Mouse (Mus musculus) c-Kit-negative CD71-positive TER-119-positive erythroid progenitor cells, embryonic 14.5 days (primary cell): ENCODE measurements around the gene Ppp1r1b.
A peak's percentile ranks its signal among the peaks of the same experiment; 100 is the strongest.

Source experiments
- DNase-seq: peaks from one replicate; pipeline ENCODE4 v3.0.0-alpha.2; 2013; ENCODE audit warnings: low read depth, low spot score

Gene Ppp1r1b

GRCm38 (mm10) chr11:98347385-98348082 is 670 bp upstream of the Ppp1r1b start:
- no peak for DNase-seq

- no peak for DNase-seq
Observed at GRCm38 (mm10) chr11:98349308-98349707, 1.1 kb downstream of the Ppp1r1b start.

GRCm38 (mm10) chr11:98352272-98352990 is 4.2 kb downstream of the Ppp1r1b start:
- no peak for DNase-seq

GRCm38 (mm10) chr11:98353651-98354211 is 5.5 kb downstream of the Ppp1r1b start:
- DNase-seq: no peak

GRCm38 (mm10) chr11:98354445-98354844 is 6.2 kb downstream of the Ppp1r1b start:
- DNase-seq: no peak

GRCm38 (mm10) chr11:98355732-98356299 is 7.6 kb downstream of the Ppp1r1b start:
- peak; percentile 55 for DNase-seq

- DNase-seq: no peak
Observed at GRCm38 (mm10) chr11:98356625-98357394, 8.6 kb downstream of the Ppp1r1b start.

GRCm38 (mm10) chr11:98357396-98358160 is 9.4 kb downstream of the Ppp1r1b start:
- DNase-seq: no peak

GRCm38 (mm10) chr11:98358161-98359083 is 10.2 kb downstream of the Ppp1r1b start, which contains the start of gene Stard3:
TSS of gene Stard3 (plus strand) at chr11:98358368.
- peak; percentile 83 for DNase-seq

- DNase-seq: no peak
Observed at GRCm38 (mm10) chr11:98360866-98361521, 12.8 kb downstream of the Ppp1r1b start.

- no peak for DNase-seq
Observed at GRCm38 (mm10) chr11:98363817-98364216, 15.6 kb downstream of the Ppp1r1b start.

GRCm38 (mm10) chr11:98364410-98364809 is 16.2 kb downstream of the Ppp1r1b start:
- no peak for DNase-seq

GRCm38 (mm10) chr11:98366290-98366689 is 18.1 kb downstream of the Ppp1r1b start:
- no peak for DNase-seq

GRCm38 (mm10) chr11:98367171-98367862 is 19.1 kb downstream of the Ppp1r1b start:
- DNase-seq: no peak

GRCm38 (mm10) chr11:98367863-98368186 is 19.6 kb downstream of the Ppp1r1b start:
- no peak for DNase-seq

- DNase-seq: no peak
Observed at GRCm38 (mm10) chr11:98369337-98369736, 21.1 kb downstream of the Ppp1r1b start.

GRCm38 (mm10) chr11:98370588-98370987 is 22.4 kb downstream of the Ppp1r1b start:
- no peak for DNase-seq

- DNase-seq: no peak
Observed at GRCm38 (mm10) chr11:98371556-98372240, 23.5 kb downstream of the Ppp1r1b start.
